Mouse (Mus musculus) spleen, adult 2 months (tissue): ENCODE data around the gene Slc25a33.

ENCODE experiments used
- CTCF ChIP-seq: fragments of 200-500 bp; IDR thresholded peaks from 2 replicates; pipeline ENCODE4 v1.5.1; 2011; ENCODE audit warnings: mild to moderate bottlenecking, inconsistent platforms; ENCODE audit not compliant: insufficient read depth, insufficient read length, insufficient replicate concordance; ENCODE audit errors: extremely low read depth
- POLR2A ChIP-seq: fragments of 200-500 bp; IDR thresholded peaks from 2 replicates; pipeline ENCODE4 v1.6.1; 2011; ENCODE audit warnings: low read depth, low read length, inconsistent platforms

DNA sequence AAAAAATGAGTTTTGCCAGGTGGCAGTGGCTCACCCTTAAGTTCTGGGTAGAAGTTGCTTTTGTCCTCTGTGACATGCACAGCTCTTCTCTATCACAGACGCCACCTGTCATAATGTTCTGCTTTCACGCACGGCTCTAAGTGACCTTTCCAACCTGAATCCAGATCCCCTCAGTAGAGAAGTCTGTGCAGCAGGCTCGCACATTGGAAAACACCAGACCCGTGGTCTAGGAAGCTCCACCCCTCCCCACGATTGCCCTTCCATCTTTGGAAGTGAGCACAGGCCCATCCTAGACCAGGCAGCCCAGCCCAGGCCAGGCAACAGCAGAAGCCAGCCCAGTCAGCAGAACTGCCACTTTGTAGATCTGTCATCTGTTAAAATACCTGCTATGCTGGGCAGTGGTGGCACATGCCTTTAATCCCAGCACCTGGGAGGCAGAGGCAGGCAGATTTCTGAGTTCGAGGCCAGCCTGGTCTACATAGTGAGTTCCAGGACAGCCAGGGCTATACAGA is 20.9 kb upstream of the Slc25a33 start:
- TF ChIP-seq POLR2A (no peak), CTCF (no peak)
